Mouse (Mus musculus): Measurements from ENCODE around the gene Cfap300.

GRCm38 (mm10) chr9:7990897-7991296 is 51.7 kb downstream of the Cfap300 start:
- no peak for TF ChIP-seq EP300 (IDR thresholded peaks at IDR 0.05; ENCODE audit: insufficient read depth, low read depth, low read length)
- no peak for TF ChIP-seq CTCF (IDR thresholded peaks at IDR 0.05; ENCODE audit: low read depth, low read length)
- TF ChIP-seq POLR2A (IDR thresholded peaks at IDR 0.05; ENCODE audit: insufficient read depth, low read length), result no peak
